Mouse (Mus musculus): ENCODE measurements at regions not wholly inside any gene's neighbourhood (a gene's known extent, or its start where the extent isn't known, plus 50 kb on each side); places are given as distances from the start of the nearest gene placed in this dataset.

DNA sequence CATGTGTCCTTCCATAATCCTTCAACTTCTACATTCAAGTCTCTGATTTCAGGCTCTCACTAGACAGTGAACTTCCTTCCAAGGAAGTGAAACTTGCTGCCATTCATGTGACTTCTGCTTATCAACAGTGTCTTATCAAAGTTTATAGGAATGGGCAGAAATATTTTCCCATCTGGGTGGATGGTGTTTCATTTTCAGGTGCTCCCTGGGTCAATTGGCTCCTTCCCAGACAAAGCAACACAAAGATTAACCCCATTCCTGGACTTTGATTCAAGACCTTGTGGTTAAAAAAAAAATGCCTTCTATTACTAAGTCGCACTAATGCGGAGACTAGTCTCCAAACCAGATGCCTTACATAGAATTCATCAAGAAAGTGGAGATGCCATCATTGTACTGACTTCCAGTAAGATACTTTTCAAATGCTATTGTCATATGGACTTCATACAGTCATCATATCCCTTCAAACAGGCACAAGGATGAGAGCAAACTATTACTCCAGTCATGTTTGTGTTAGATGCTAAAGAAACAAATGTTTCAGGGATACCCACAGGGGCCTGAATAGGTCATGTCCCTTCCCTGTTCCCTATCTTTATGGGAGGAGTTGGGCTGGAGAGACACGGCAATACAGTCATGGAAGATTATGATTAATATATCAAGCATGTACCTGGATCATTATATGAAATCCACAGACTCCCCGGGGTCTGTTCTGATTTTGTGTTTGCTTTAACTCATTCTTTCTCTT lies 58.3 kb upstream of the Apob start:
- no peaks in the 10 kb centered on the region for H3K27me3 ChIP-seq (ENCODE audit: insufficient read depth, low read length)
- 93% methylated on average over 4 of the region's 4 CpGs for WGBS
- H3K9ac ChIP-seq = no peak overlapping the region
- no peak overlapping the region for H3K4me3 ChIP-seq (ENCODE audit: low read depth, low read length)
- no peak overlapping the region for H3K27ac ChIP-seq (ENCODE audit: low read depth, low read length)
- TF ChIP-seq CTCF (IDR thresholded peaks at IDR 0.05; ENCODE audit: low read depth) = no peak
- no peaks in the 10 kb centered on the region for H3K36me3 ChIP-seq (ENCODE audit: insufficient read depth)
- H3K9me3 ChIP-seq (ENCODE audit: low read length) = no peaks in the 10 kb centered on the region
- no peak overlapping the region for H3K4me2 ChIP-seq (ENCODE audit: low read depth)
- ATAC-seq (no peak), DNase-seq (no peak)
- H3K4me1 ChIP-seq (ENCODE audit: insufficient read depth) = no peaks in the 10 kb centered on the region

DNA sequence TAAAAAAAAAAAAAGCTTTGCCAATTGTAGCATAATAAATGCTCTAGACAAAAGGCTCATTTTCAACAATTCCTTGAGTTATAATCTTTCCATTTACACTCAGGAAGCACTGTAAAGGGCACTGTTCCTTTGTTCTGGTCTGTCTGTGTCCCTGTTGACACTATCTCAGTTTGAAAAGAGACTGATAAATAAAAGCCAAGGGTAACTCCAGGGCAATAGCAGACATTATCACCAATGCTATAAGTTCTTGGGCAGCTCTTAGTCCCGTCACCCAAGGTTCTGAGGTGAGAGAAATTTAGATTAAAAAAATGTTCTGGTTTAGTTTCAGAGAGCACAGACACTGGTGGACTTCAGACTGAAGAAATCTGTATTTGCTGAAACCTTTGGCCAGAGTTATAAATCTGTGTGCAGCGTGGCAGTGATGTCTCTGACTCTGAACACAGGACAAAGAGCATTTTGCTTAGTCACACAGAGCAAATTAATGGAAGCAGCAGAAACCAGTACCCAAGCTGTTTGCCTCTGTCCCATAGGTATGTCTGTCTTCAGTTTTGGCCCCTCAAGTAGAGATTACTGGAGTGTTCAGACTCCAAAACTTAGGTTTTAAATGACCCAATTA lies 57.6 kb upstream of the Apob start:
- ATAC-seq (no peak), DNase-seq (no peak)
- no peak for TF ChIP-seq CTCF (IDR thresholded peaks at IDR 0.05; ENCODE audit: low read depth)
- Histone ChIP-seq H3K4me2 (ENCODE audit: low read depth) (no peak overlapping the region), H3K27ac (ENCODE audit: low read depth, low read length) (no peak overlapping the region), H3K9me3 (ENCODE audit: low read length) (no peaks in the 10 kb centered on the region), H3K9ac (no peak overlapping the region), H3K27me3 (ENCODE audit: insufficient read depth, low read length) (no peaks in the 10 kb centered on the region), H3K36me3 (ENCODE audit: insufficient read depth) (no peaks in the 10 kb centered on the region), H3K4me1 (ENCODE audit: insufficient read depth) (no peaks in the 10 kb centered on the region), H3K4me3 (ENCODE audit: low read depth, low read length) (no peak overlapping the region)
- WGBS = 80% methylated on average over 2 of the region's 2 CpGs

DNA sequence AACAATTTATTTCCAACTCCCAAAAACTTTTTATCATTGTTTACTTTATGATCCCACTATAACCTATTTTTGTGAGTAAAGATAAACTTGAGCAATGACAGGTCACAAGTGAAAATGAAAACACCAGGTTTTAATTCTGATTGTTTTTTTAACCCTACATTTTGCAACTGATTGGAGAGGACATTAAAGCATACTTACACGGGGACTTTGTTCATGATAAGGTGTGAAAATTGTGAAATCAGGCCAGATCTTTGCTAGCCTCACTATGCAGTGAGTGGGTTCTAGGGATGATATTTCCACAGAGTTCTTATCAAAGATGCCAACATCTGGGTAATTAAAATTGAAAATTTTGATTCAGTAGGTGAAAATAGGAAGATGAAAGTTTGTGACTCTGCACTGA lies 56.6 kb upstream of the Apob start:
- no peak overlapping the region for H3K4me2 ChIP-seq (ENCODE audit: low read depth)
- H3K27ac ChIP-seq (ENCODE audit: low read depth, low read length) = no peak overlapping the region
- H3K9ac ChIP-seq = no peak overlapping the region
- ATAC-seq (no peak), DNase-seq (no peak)
- no peaks in the 10 kb centered on the region for H3K4me1 ChIP-seq (ENCODE audit: insufficient read depth)
- no peak overlapping the region for H3K4me3 ChIP-seq (ENCODE audit: low read depth, low read length)
- no peaks in the 10 kb centered on the region for H3K36me3 ChIP-seq (ENCODE audit: insufficient read depth)
- WGBS = 93% methylated on average over 1 of the region's 1 CpGs
- TF ChIP-seq CTCF (IDR thresholded peaks at IDR 0.05; ENCODE audit: low read depth) = no peak
- H3K9me3 ChIP-seq (ENCODE audit: low read length) = no peaks in the 10 kb centered on the region
- no peaks in the 10 kb centered on the region for H3K27me3 ChIP-seq (ENCODE audit: insufficient read depth, low read length)
